26 mouse cellular contexts compared by ENCODE assay signal in the genomic region with DNA sequence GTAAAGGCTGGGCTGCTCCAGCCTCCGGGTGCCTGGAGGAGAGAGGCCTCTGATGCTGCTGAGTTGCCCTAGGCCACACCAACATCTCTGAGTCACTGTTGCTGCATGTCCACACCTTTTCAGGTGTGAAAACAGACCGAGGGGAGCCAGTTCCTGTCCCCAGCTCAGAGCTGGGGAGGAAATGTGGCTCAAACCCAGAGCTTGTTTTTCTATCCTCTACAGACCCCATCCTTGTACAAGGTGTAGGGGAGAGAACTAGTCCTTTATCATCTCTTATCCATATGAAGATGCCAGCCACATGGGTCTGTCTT.
DNase-seq lines count a peak whose midpoint lies in the region; ATAC-seq lines count a peak whose summit lies in the region.
"Had no signal": no experiment of that assay in that cellular context is flagged by ENCODE, and none has a peak within 500 bp of the region (broad histone marks: within the 10 kb centered on the region; RNA-seq: fewer than 3 reads in every experiment).

No protein-coding gene starts in this region.

- no peaks in the 10 kb centered on the region for H3K9me3 ChIP-seq in forebrain, embryonic 11.5 days (ENCODE audit: control insufficient read depth, low read length)
- H3K9me3 ChIP-seq in forebrain, embryonic 12.5 days, result no peaks in the 10 kb centered on the region
- H3K9me3 ChIP-seq in liver, embryonic 11.5 days (ENCODE audit: control insufficient read depth, low read length), result no peaks in the 10 kb centered on the region
- H3K9me3 ChIP-seq in limb, embryonic 10.5 days (replicated peaks), result no peaks in the 10 kb centered on the region
- H3K9me3 ChIP-seq: embryonic facial prominence, embryonic 13.5 days; heart, embryonic 12.5 days; hindbrain, embryonic 13.5 days; midbrain, embryonic 15.5 days had no signal

- peaks cover 16% of the 10 kb centered on the region for H3K4me1 ChIP-seq in forebrain, embryonic 11.5 days (replicated peaks; ENCODE audit: control insufficient read depth, insufficient read depth, low read length)
- H3K4me1 ChIP-seq in forebrain, embryonic 12.5 days, result peaks cover 27% of the 10 kb centered on the region
- peaks cover 26% of the 10 kb centered on the region for H3K4me1 ChIP-seq in liver, embryonic 11.5 days (replicated peaks; ENCODE audit: control insufficient read depth, insufficient read depth, low read length)
- peaks cover 41% of the 10 kb centered on the region for H3K4me1 ChIP-seq in limb, embryonic 10.5 days

- ATAC-seq in forebrain, embryonic 11.5 days (replicated peaks; ENCODE audit: low FRiP score), result no peak
- no peak for ATAC-seq in forebrain, embryonic 12.5 days (ENCODE audit: low FRiP score)
- ATAC-seq in liver, embryonic 11.5 days (replicated peaks; ENCODE audit: low FRiP score), result no peak
- ATAC-seq: CD4-positive, CD25-positive, alpha-beta regulatory T cell, adult 4 months; forebrain, embryonic 16.5 days; inflammation-experienced regulatory T-cells, adult 6 months; midbrain, embryonic 15.5 days had no signal

- H3K4me2 ChIP-seq in forebrain, embryonic 11.5 days (ENCODE audit: low read depth, low read length, severe bottlenecking), result no peak overlapping the region
- H3K4me2 ChIP-seq in forebrain, embryonic 12.5 days, result no peak overlapping the region
- H3K4me2 ChIP-seq in liver, embryonic 11.5 days, result no peak overlapping the region
- H3K4me2 ChIP-seq: embryonic facial prominence, embryonic 13.5 days; heart, embryonic 12.5 days; hindbrain, embryonic 13.5 days; midbrain, embryonic 15.5 days had no signal

- WGBS in forebrain, embryonic 11.5 days, result 80% methylated on average over 2 of the region's 2 CpGs
- WGBS in forebrain, embryonic 12.5 days, result 83% methylated on average over 2 of the region's 2 CpGs
- 68% methylated on average over 2 of the region's 2 CpGs for WGBS in liver, embryonic 11.5 days
- 58% methylated on average over 2 of the region's 2 CpGs for WGBS in limb, embryonic 10.5 days

- no peaks in the 10 kb centered on the region for H3K27me3 ChIP-seq in forebrain, embryonic 11.5 days (ENCODE audit: control insufficient read depth, insufficient read depth, low read length)
- H3K27me3 ChIP-seq in forebrain, embryonic 12.5 days, result peaks cover 6% of the 10 kb centered on the region; the same call in 1 of the 2 replicates
- no peaks in the 10 kb centered on the region for H3K27me3 ChIP-seq in liver, embryonic 11.5 days (replicated peaks; ENCODE audit: control insufficient read depth, insufficient read depth, low read length)
- H3K27me3 ChIP-seq in limb, embryonic 10.5 days (ENCODE audit: low read depth, poor library complexity, severe bottlenecking), result no peaks in the 10 kb centered on the region
- H3K27me3 ChIP-seq: embryonic facial prominence, embryonic 13.5 days; heart, embryonic 12.5 days; hindbrain, embryonic 13.5 days; midbrain, embryonic 15.5 days had no signal

- intact Hi-C loops in gastrocnemius, postnatal 36 days (cut with DNase I), result no loop called here

- no peak overlapping the region for H3K27ac ChIP-seq in forebrain, embryonic 11.5 days (ENCODE audit: low read depth, low read length)
- H3K27ac ChIP-seq in forebrain, embryonic 12.5 days, result no peak overlapping the region
- H3K27ac ChIP-seq in liver, embryonic 11.5 days (ENCODE audit: low read depth, low read length), result no peak overlapping the region
- H3K27ac ChIP-seq in limb, embryonic 10.5 days, result peak overlapping the region; percentile 46; the same call in 1 of the 2 replicates
- H3K27ac ChIP-seq: hindbrain, embryonic 13.5 days; kidney, postnatal 0 days; midbrain, embryonic 15.5 days had no signal

- peak; percentile 26 for DNase-seq in forebrain, embryonic 11.5 days (ENCODE audit: low spot score)
- peak; percentile 30 for DNase-seq in liver, embryonic 11.5 days (ENCODE audit: low spot score)
- DNase-seq in liver, result no peak
- DNase-seq in limb, embryonic 10.5 days (ENCODE audit: low spot score), result peak; percentile 25
- DNase-seq in layer of hippocampus, adult 8-10 months (ENCODE audit: low spot score in 2 of 2), result no peak
- no peak for DNase-seq in gastrocnemius, postnatal 36 days
- DNase-seq: adrenal gland, adult 2 months; cerebellum, adult 11-12 months; cerebellum, postnatal 10 days; gastrocnemius, postnatal 10 days; heart, postnatal 10 days; lung, postnatal 4 days; right cerebral cortex, postnatal 4 days; thymus, adult 2 months; thymus, postnatal 4 days had no signal

- no peak overlapping the region for H3K9ac ChIP-seq in forebrain, embryonic 11.5 days (ENCODE audit: low read length)
- no peak overlapping the region for H3K9ac ChIP-seq in forebrain, embryonic 12.5 days
- no peak overlapping the region for H3K9ac ChIP-seq in liver, embryonic 11.5 days (ENCODE audit: low read depth, low read length)
- H3K9ac ChIP-seq: embryonic facial prominence, embryonic 13.5 days; heart, embryonic 12.5 days; hindbrain, embryonic 13.5 days; midbrain, embryonic 15.5 days had no signal

- H3K4me3 ChIP-seq in forebrain, embryonic 11.5 days (ENCODE audit: low read depth, low read length), result no peak overlapping the region
- H3K4me3 ChIP-seq in forebrain, embryonic 12.5 days (replicated peaks), result no peak overlapping the region
- H3K4me3 ChIP-seq in liver, embryonic 11.5 days (ENCODE audit: low read depth, low read length), result no peak overlapping the region
- no peak overlapping the region for H3K4me3 ChIP-seq in limb, embryonic 10.5 days
- H3K4me3 ChIP-seq: embryonic facial prominence, embryonic 13.5 days; erythroblast, embryonic 14.5 days; heart, embryonic 12.5 days; hindbrain, embryonic 13.5 days; midbrain, embryonic 15.5 days; myocyte had no signal

- no peaks in the 10 kb centered on the region for H3K36me3 ChIP-seq in forebrain, embryonic 11.5 days (ENCODE audit: control insufficient read depth, insufficient read depth, low read length)
- no peaks in the 10 kb centered on the region for H3K36me3 ChIP-seq in forebrain, embryonic 12.5 days (replicated peaks)
- H3K36me3 ChIP-seq in liver, embryonic 11.5 days (ENCODE audit: control insufficient read depth, insufficient read depth, low read length), result no peaks in the 10 kb centered on the region
- no peaks in the 10 kb centered on the region for H3K36me3 ChIP-seq in limb, embryonic 10.5 days
- H3K36me3 ChIP-seq: embryonic facial prominence, embryonic 13.5 days; heart, embryonic 12.5 days; hindbrain, embryonic 13.5 days; midbrain, embryonic 15.5 days had no signal

Comparison
In these comparisons a context has a peak if more than half of its experiments do, and no peak if none do; other contexts are left out.
1. DNase-seq: peak in forebrain, embryonic 11.5 days (single experiment), liver, embryonic 11.5 days (single experiment) and limb, embryonic 10.5 days (single experiment); none in liver (single experiment), layer of hippocampus, adult 8-10 months (0 of 2) and gastrocnemius, postnatal 36 days (0 of 2).